Mouse (Mus musculus) olfactory bulb, adult 2 months (tissue): ENCODE data around the gene Ccl9. TPM values are rescaled to one million over a fixed set of nuclear protein-coding genes. Genes with fewer than 3 reads are reported as not detected.

Experiments
- H3K27ac ChIP-seq: fragments of 200-500 bp; 2 replicates; pipeline ENCODE4 v1.5.1; 2012; ENCODE audit warnings: low read depth, low read length; ENCODE audit not compliant: insufficient read depth
- H3K4me1 ChIP-seq: fragments of 200-500 bp; 2 replicates; pipeline ENCODE4 v1.6.1; 2012; ENCODE audit warnings: low read length; ENCODE audit not compliant: control insufficient read depth, insufficient read depth
- H3K4me3 ChIP-seq: fragments of 200-500 bp; 2 replicates; pipeline ENCODE4 v1.5.1; 2012; ENCODE audit warnings: mild to moderate bottlenecking, low read depth, low read length, moderate library complexity; ENCODE audit not compliant: insufficient read depth
- CTCF ChIP-seq: fragments of 200-500 bp; IDR thresholded peaks from 2 replicates; pipeline ENCODE4 v1.5.1; 2012; ENCODE audit warnings: low read depth, mild to moderate bottlenecking, low read length, moderate library complexity; ENCODE audit not compliant: insufficient read depth
- POLR2A ChIP-seq: fragments of 200-500 bp; IDR thresholded peaks from 2 replicates; pipeline ENCODE4 v1.6.1; 2012; ENCODE audit warnings: mild to moderate bottlenecking, low read depth, low read length, moderate library complexity; ENCODE audit not compliant: insufficient read depth
- WGBS: fragments of 180-500 bp; shearing (Covaris S2); methylation state at CpG from one replicate; pipeline ENCODE4 v1.1.7; 2018; 5-methylcytosine and 5-hydroxymethylcytosine counted together
- polyA plus RNA-seq: library from polyadenylated mRNA; stranded (reverse); fragments of >200 nt; gene quantifications from 2 replicates; pipeline ENCODE4 v1.2.4, GENCODE M21; 2012; ENCODE audit warnings: low replicate concordance; ENCODE audit not compliant: missing spikeins, insufficient read depth, insufficient read length

The Ccl9 gene
- polyA plus RNA-seq, 1 experiment, result not detected

GRCm38 (mm10) chr11:83569249-83569648 lies 9.2 kb downstream of the Ccl9 start:
- TF ChIP-seq CTCF (no peak), POLR2A (no peak)
- 97% methylated on average over 7 of the region's 7 CpGs for WGBS
- H3K4me3 ChIP-seq, result no peak overlapping the region
- H3K4me1 ChIP-seq, result no peaks in the 10 kb centered on the region
- no peak overlapping the region for H3K27ac ChIP-seq

- no peak overlapping the region for H3K4me3 ChIP-seq
- TF ChIP-seq POLR2A (no peak), CTCF (no peak)
- H3K27ac ChIP-seq, result no peak overlapping the region
- 85% methylated on average over 3 of the region's 3 CpGs for WGBS
- H3K4me1 ChIP-seq, result no peaks in the 10 kb centered on the region
Measured at GRCm38 (mm10) chr11:83568786-83569185, 9.7 kb downstream of the Ccl9 start.

- Histone ChIP-seq H3K4me1 (no peaks in the 10 kb centered on the region), H3K4me3 (no peak overlapping the region), H3K27ac (no peak overlapping the region)
- WGBS, result 86% methylated on average over 9 of the region's 9 CpGs
- TF ChIP-seq CTCF, result no peak
- no peak for TF ChIP-seq POLR2A
Measured at GRCm38 (mm10) chr11:83568061-83568460, 10.4 kb downstream of the Ccl9 start.

- Histone ChIP-seq H3K4me3 (no peak overlapping the region), H3K27ac (no peak overlapping the region), H3K4me1 (no peaks in the 10 kb centered on the region)
- WGBS, result 76% methylated on average over 7 of the region's 7 CpGs
- TF ChIP-seq POLR2A (no peak), CTCF (no peak)
Measured at GRCm38 (mm10) chr11:83567311-83567710, 11.1 kb downstream of the Ccl9 start.

GRCm38 (mm10) chr11:83566617-83567016 lies 11.8 kb downstream of the Ccl9 start:
- Histone ChIP-seq H3K4me1 (no peaks in the 10 kb centered on the region), H3K27ac (no peak overlapping the region), H3K4me3 (no peak overlapping the region)
- TF ChIP-seq CTCF (no peak), POLR2A (no peak)

- no peaks in the 10 kb centered on the region for H3K4me1 ChIP-seq
- TF ChIP-seq CTCF (no peak), POLR2A (no peak)
- H3K4me3 ChIP-seq, result no peak overlapping the region
- WGBS, result 69% methylated on average over 2 of the region's 2 CpGs
- H3K27ac ChIP-seq, result no peak overlapping the region
Measured at GRCm38 (mm10) chr11:83563754-83564153, 14.7 kb downstream of the Ccl9 start.

- 73% methylated on average over 6 of the region's 6 CpGs for WGBS
- TF ChIP-seq POLR2A (no peak), CTCF (no peak)
- H3K27ac ChIP-seq, result no peak overlapping the region
- H3K4me3 ChIP-seq, result no peak overlapping the region
- no peaks in the 10 kb centered on the region for H3K4me1 ChIP-seq
Measured at GRCm38 (mm10) chr11:83562311-83562887, 16.0 kb downstream of the Ccl9 start.

GRCm38 (mm10) chr11:83560405-83560804 lies 18.0 kb downstream of the Ccl9 start:
- Histone ChIP-seq H3K4me1 (no peaks in the 10 kb centered on the region), H3K4me3 (no peak overlapping the region), H3K27ac (no peak overlapping the region)
- WGBS, result 72% methylated on average over 6 of the region's 6 CpGs
- TF ChIP-seq POLR2A, result no peak
- no peak for TF ChIP-seq CTCF

- TF ChIP-seq CTCF (no peak), POLR2A (no peak)
- 55% methylated on average over 10 of the region's 10 CpGs for WGBS
- H3K27ac ChIP-seq, result no peak overlapping the region
Measured at GRCm38 (mm10) chr11:83557074-83557473, 21.4 kb downstream of the Ccl9 start.

GRCm38 (mm10) chr11:83556085-83556781 lies 22.2 kb downstream of the Ccl9 start:
- 25% methylated on average over 8 of the region's 8 CpGs for WGBS

More at GRCm38 (mm10) chr11:83557074-83557473, 21.4 kb downstream of the Ccl9 start:
- no peaks in the 10 kb centered on the region for H3K4me1 ChIP-seq
- H3K4me3 ChIP-seq, result no peak overlapping the region

More at GRCm38 (mm10) chr11:83556085-83556781, 22.2 kb downstream of the Ccl9 start:
- TF ChIP-seq POLR2A (no peak), CTCF (no peak)
- Histone ChIP-seq H3K27ac (no peak overlapping the region), H3K4me3 (no peak overlapping the region), H3K4me1 (no peaks in the 10 kb centered on the region)
